Mouse (Mus musculus) adrenal gland (tissue): Measurements from ENCODE around the gene Pygm.

ENCODE experiments used
- intact Hi-C: fragments of 180-260 bp; cut with DNase I; formaldehyde crosslinking; loops from one replicate; pipeline ENCODE4 v1.15.1; 2025

Pygm gene

DNA sequence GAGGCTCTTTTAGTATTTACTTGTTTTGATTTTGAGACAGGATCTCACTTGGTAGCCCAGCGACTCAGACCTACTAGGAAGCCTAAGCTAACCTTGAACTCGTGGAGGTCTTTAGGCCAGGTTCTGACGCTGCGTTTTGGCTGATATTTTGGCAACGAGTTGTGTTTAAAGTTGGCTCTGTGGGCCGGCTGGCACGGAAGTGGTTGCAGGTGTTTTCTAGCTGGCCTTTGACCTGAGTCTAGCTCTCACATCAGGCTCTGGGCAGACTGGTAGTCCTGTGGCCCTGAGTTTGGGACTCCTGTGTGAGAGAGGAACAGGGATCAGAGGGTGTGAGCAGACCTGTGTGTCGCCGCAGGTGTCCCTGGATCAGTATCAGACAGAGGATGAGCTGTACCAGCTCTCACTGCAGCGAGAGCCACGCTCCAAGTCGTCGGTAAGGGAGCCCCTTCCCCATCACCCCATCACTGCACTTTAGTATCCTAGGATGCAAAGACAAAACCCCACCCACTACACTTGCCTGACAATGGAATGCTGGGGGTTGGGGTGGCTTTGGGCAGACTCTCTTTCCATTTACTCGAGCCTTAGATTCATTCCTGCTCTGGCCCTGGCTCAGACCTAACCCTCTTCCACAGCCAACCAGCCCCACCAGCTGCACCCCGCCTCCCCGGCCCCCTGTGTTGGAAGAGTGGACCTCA lies 23.8 kb downstream of the Pygm start:
- intact Hi-C loops = no loop called here

DNA sequence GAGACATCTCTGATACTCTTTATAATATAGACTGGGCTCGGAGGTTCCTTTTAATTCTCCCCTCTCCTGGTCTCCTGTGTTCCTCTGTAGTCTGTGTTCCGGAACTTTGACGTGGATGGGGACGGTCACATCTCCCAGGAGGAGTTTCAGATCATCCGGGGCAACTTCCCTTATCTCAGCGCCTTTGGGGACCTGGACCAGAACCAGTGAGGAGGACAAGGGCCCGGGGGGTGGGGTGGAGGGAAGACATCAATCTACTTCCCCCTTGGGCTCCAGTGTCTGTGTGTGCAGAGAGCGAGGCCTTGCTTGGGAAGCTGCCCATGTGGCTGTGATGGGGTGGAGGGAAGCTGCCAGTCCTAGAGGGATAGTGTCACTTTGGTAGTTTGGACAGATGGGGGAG lies 24.6 kb downstream of the Pygm start:
- intact Hi-C loops = no loop called here

DNA sequence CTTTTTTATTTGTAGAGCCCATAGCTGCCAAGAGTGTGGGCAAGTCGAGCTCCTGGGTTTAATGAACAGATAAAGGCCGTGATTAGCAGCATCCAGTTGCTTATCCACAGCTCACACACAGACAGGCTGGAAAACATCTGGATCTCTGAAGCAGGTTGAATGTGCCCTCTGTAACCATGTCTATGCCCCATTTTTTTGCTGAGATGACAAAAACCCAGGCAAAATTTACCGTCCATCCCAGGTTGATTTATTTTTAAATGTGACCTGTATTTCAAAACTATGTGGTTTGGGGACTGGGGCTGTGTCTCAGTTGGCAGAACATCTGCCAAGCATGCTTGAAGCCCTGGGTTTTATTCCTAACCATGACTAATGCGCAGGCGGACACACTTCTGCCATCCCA lies 25.0 kb downstream of the Pygm start:
- intact Hi-C loops = no loop called here

DNA sequence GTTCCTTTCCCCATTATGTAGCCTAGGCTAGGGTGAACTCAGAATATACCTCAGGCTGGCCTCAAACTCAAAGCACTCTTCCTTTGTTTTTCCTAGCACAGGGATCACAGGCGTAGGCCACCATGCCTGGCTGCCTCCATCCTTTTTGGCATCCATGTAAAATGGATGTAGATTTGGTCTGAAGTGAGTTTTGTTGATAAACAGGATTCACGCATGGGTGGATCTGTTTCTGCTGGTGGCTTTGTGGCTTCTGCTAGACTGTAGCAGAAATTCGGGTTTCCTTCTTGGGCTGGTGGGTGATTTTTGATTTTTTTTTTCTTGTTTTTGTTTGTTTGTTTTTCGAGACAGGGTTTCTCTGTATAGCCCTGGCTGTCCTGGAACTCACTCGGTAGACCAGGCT lies 25.7 kb downstream of the Pygm start:
- intact Hi-C loops = no loop called here

DNA sequence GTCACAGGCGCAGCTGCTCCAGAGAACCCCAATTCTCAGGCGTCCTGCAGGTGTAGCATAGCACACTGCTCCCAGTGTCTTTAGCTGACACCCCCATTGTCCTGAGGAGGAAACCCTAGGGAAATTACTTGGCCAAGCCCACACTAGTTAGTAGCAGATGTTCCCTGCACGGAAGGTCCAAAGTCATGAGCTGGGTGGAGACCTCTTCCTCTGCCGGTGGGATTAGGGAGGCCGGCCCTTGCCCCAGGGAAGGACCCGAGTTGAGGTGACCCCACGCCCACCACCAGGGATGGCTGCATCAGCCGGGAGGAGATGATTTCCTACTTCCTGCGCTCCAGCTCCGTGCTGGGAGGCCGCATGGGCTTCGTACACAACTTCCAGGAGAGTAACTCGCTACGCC lies 28.6 kb downstream of the Pygm start:
- intact Hi-C loops = no loop called here

DNA sequence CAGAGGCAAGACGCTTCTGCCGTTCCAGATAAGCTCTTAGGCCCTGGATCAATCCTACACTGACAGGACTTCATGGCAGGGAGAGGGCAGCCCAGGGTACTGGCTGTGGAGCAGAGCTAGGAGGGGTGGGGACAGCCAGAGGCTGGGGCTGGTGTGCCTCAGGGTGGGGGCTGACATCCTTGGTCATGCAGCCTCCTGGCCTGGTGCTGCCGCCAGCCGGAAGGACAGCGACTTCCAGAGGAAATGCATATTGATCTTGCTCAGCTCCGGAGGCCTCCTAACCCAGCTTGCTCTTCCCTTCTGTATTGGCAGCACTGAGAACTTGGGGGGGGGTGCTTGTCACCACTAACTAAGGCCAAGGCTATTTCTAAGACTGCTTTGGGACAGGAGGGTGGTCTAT lies 31.3 kb downstream of the Pygm start:
- intact Hi-C loops = loop anchor here (5.0 kb wide), 1 partner anchor 37 kb away; no protein-coding TSS in a partner anchor

DNA sequence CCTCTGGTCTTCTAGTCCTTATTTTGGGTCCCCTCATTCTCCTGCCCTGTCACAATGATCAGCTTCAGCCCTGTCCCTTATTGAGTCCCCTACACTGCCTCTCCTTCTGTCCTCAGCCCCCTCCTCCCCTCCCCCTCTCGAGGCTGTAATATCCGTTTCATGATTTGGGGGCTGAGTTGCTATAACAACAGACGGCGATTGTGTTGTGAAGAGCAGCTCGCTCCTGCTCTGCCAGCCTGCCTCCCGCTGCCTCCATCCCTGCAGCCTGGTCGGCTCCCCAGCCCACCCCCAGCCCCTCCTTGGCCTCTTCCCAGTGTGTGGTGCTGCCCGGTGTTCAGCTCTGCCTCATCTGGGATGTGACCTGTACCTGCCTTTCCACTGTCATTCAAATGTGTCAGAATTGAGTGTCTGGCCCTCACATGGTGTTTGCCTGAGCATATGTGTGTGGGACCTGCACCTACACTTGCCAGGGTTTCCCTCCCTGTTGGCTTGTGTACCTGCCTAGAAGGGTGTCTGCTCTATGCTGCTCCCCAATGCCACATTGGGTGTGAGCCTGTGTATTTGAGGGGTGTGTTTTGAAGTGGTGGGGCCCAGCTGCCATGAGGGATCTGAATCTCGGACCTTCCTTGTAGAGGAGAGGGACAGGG lies 32.0 kb downstream of the Pygm start:
- intact Hi-C loops = loop anchor here (5.0 kb wide), 1 partner anchor 36 kb away; no protein-coding TSS in a partner anchor

DNA sequence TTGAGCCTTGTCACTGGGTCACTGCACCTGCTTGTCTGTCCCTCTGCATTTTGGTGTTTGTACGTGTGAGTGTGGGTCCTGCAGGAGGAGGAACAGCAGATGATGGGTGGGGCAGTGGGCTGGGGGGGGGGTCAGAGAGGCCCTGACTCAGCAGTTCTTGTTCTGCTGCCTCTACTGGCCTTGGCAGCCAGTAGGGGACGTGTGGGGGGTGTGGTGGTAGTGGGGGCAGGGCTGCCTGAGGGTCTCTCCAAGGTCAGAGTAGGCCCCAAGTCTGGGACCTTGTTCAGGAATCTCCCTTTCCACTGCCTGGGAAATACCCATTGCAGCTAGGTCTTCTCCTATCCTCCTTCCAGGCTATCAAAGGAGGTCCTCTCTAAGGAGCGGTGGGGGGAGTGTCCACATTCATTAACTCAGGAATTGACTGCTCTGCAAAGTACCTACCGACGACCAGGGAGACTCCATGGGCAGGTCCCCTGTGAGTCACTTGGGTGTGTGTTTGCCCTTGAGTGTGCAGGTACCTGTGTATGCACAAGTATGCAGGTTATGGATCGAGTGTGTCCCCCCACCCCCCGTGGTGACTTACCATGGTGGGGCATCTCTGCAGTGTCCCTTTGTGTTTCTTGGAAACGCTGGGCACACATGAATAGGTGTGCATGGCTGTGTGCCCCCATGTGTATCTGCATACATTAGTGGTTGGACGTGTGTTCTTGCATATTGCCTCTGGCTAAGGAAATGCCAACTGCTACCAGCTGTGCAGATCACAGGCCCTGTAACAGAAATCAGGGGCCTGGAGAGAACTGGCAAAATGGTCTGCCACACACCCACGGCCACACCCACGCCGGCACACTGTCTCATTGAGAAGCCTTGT lies 32.9 kb downstream of the Pygm start:
- intact Hi-C loops = loop anchor here (5.0 kb wide), 1 partner anchor 35 kb away; no protein-coding TSS in a partner anchor

DNA sequence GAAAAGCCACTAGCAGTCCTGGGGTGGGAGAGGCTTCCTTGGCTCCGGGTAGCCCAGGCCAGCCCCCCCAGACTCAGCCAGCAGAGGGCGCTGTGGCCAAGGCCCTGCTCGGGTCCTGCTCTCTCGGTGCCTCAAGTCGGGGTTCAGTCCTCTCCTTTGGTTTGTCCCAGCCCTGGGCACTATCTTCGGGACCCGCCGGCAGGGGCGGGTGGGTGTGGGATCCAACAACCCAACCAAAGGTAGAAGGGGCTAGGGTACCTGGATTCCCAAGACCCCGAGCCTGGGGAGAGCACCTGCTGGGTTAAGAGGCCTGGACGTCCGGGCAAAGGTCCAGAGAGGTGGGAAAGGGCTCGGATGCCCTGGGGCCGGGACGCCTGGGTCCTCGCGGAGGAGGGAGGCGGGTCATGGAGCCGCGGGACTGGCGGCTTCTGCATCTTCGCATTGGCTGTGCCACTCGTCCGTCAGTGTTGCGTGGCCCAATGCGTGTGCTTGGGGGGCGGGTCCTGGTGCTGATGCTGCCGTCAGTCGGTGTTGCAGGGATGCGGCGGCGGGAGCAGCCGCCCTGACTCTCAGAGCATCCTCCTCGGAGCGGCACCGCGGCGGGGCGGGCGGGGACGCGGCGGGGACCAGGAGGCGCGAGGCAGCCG lies 34.2 kb downstream of the Pygm start, which contains the start of gene Nrxn2:
Gene Nrxn2, plus strand, starts transcription at position 499 of the 647 bp plus-strand sequence.
- intact Hi-C loops = loop anchor here (5.0 kb wide), 1 partner anchor 34 kb away; no protein-coding TSS in a partner anchor

DNA sequence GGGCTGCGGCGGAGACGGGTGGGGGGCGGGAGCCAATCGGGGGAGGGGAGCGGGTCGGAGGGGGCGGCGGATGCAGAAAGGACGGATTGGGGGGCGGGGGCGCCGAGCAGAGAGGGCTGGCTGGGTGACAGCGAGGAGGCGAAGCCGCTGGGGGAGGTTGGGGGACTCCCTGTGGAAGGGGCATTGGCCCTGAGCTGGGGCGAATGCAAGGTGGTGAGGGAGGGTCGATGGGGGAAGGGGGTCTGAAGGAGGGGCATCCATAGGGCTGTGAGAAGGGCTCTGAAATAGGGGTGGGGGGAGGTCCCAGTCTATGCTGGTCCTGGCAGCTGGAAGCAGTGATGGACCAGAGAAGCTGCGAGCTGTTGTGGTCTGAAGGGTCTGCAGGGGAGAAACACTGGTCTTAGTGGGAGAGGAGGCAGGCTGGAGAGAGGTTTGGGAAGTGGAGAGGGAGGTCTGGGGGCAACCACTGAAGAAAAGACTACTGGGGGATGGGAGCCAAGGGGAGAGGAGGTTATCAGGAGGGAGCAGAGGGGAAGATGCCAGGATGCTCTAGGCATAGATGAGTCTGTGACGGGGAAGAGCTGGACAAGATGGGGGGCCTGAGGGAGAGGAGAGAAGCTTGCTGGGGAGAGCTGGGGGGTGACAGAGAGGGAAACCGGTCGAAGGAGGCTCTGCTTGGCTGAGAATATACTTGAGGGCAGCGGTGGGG lies 34.9 kb downstream of the Pygm start:
- intact Hi-C loops = loop anchor here (5.0 kb wide), 1 partner anchor 33 kb away; no protein-coding TSS in a partner anchor

DNA sequence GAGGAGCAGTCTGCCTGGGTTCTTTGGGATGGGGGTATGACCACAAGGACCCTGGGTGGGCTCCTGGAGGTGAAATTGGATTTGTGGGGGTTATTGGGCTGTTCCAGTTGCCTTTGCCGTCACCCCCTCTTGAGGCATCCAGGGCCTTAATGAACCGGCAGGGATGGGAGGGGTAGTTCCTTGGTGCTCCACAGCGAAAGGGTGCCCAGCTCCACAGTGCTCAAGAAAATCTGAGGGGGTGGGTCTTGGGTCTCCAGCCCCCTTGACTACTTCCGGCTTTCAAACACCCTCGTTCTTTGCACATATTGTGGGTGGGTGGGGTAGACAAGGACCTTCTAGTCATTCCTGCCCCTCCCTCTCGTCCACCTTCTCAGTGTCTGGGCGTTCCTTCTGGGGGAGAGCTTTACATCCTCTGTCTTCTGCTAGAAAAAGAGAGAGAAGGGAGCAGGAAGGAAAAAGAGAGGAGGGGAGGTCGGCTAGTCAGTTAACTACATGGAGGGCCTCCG lies 35.7 kb downstream of the Pygm start:
- intact Hi-C loops = loop anchor here (5.0 kb wide), 1 partner anchor 32 kb away; no protein-coding TSS in a partner anchor

DNA sequence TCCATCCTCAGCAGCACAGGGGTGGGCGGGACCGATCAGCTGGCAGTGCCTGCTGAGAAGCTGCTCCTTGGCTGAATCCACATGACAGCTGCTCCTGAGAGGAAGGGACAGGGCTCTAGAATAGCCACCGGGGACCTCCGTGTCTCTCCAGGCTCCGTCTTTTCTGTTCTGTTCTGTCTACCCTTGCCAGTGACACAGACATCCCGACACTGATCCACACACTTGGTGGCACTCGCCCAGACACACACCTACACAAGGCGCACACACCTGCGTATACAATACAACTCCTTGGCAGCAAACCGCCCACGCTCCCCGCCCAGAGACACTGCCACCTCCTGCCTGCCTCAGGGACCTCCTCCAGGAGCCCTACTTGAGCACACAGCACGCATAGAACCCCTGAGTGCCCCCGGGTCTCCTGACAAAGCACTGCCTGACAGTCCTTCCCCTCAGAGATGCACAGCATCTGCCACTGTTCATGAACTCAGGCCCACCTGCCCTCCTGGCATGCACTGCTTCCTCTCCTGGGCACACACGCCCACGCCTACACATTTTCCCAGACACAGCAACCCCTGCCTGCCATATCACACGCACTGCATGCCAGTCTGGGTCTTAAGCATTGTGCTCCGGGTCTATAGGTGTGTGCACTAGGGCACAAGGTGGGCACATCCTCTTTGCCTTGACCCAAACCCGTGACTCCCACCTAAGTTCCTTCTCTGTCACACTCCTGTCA lies 36.4 kb downstream of the Pygm start:
- intact Hi-C loops = no loop called here

DNA sequence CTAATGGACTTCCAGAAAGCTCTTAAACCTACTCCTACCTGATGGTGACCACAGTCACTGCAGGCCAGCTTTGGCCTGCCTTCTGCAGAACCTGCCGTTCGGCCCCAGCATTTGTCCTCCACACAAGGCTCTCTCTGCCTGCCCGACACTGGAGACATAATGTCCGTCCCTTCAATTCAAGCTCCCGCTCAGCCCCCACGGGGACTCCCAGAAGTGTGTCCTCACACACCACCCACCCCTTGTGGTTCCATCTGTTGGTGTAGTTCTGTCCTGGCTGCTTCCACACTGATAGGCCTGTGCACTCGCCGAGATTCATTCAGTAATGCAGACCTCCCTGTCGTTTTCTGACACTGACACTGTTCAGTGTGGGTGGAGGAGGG lies 37.0 kb downstream of the Pygm start:
- intact Hi-C loops = no loop called here

DNA sequence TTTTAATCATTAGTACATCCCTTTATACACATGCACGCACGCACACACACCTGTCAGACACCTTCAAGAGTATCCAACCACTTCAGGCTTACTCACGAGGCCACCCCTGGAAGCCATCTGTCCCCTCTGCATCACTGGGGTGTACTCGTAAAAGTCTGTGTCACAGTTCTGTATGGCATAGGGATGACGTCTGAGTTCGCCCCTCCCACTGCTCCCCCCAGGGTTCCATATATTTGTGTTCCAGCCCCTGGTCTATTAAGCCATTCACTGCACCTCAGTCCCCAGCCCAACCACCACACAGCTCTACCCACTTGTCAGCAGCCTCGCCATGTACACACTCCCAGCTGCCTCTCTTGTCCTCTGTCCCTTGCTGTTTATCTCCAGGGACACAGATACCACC lies 37.8 kb downstream of the Pygm start:
- intact Hi-C loops = no loop called here

DNA sequence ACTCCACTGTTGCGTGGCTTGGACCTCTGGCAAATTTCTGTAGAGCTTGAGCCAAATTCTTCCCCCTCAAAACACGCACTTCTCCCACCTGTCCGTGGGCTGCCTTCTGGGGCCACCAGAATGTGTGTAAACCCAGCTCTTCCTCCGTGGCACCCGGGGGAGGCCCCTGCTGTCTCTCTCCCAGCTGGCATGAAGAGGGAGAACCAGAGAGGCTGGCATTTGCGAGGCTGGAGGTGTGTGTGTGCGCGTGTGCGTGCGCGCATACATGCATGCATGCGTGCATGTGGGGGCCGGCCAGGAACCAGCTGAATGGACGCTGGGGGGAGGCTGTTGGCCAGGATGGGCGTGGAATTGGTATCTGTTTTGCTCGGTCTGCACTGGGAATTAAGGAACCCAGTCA lies 39.0 kb downstream of the Pygm start:
- intact Hi-C loops = no loop called here

DNA sequence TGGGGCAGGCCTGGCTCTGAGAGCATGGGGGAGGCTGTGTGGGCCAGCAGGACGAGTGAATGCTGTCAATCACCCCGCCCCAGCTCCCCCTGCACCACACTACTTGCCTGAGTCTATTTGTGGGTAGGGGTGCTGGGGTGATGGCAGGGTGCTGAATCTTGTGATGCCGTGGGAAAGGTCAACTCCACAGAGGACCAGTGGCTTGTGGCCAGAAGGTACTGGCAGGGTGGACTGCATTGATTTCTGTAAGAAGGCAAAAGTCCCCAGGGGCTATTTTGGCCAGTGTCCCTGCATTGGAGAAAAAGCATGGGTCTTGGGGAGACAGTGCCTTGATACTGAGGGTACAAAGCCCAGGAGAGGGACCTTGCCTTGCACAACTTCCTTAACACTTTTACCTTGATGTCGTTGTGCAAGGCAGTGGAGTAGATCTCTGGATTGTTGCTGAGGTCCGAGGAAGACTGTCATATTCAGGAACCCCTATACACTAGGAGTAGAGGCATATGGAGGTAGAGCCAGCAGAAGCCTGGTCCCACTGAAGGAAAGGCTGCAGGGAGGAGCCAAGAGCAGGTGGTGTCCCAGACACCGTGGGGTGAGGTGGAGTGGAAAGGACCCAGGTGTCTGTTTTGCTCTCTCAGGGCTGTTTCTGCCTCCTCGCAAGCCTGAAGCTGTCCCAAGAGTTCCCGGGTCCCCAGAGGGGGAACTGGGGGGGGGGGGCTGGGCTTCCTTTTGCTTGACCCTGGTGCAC lies 40.1 kb downstream of the Pygm start:
- intact Hi-C loops = no loop called here

DNA sequence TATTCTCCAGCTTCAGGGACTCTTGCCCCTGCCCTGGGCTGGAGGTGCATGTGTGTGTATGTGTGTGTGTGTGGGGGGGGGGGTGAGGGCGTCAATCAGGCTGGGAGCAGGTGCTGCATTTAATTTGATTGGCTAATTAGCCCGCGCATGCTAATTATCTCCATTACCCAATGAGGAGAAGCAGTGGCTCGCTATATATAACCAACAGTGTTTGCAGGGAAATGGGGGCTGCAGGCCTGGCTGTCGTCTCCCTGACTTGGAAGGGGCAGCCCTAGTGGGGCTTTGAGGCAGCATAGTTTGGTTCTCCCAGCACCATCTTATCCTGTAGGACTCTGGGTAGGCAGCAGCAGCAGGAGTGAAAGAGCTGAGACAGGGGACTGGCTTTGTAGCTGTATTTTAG lies 41.4 kb downstream of the Pygm start:
- intact Hi-C loops = no loop called here

DNA sequence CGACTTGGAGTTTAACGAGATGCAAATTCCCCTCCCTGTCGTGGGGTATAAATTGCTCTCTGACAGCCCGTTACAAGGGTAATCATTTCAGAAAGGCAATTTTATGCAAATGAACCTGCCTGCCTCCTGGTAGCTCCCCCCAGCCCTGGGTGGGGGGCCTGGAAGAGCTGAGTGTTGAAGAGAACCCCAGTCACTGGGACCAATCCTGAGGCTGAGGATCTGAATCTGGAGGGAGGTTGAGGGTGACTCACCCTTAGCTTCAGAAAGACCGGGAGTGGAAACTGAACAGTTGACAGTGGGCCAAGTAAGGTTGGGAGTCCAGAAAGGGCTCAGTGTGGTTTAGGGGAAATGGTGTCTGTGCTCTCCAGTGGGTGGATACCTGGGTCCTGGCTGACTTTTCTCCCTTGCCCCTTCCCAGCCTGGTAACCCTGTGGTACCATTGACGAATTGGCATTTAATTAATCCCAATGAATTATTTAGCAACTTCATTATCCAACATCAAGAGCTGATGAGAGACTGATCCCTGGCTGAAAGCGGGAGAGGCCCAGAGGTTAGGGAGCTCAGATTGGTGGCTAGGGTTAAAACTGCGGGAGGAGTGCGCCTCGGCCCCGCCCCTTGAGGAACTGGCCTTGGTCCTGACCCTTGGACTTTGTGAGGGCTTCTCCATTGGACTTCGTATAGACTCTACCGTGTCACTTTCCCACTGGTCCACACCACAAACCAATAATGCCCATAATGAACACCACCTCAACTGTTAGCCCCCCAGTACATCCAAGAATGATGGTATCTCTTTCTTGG lies 42.7 kb downstream of the Pygm start:
- intact Hi-C loops = no loop called here
